Mouse (Mus musculus) urinary bladder, adult 2 months (tissue): ENCODE measurements around the gene Gm21173. TPM values are rescaled to one million over a fixed set of nuclear protein-coding genes. Genes with fewer than 3 reads are reported as not detected.
"Not testable (repeated sequence)": the region's sequence is repeated elsewhere in the genome, so short reads cannot be mapped to it uniquely, and the experiment has no call there.

Source experiments
- DNase-seq: peaks from one replicate; pipeline ENCODE4 v3.0.0; 2022; ENCODE audit warnings: low spot score
- polyA plus RNA-seq: library from polyadenylated mRNA; depleted of rRNA; stranded (reverse); fragments of >200 nt; gene quantifications from 2 replicates; pipeline ENCODE4 v1.2.3, GENCODE M21; 2012; rRNA removed

Gene Gm21173
- not detected in 2 replicates for polyA plus RNA-seq

GRCm38 (mm10) chrY:76761300-76761699, at the start of gene Gm21173:
TSS of gene Gm21173 (plus strand) at chrY:76761600.
- not testable (repeated sequence) for DNase-seq
